25 mouse cellular contexts compared by ENCODE assay signal in the genomic region with DNA sequence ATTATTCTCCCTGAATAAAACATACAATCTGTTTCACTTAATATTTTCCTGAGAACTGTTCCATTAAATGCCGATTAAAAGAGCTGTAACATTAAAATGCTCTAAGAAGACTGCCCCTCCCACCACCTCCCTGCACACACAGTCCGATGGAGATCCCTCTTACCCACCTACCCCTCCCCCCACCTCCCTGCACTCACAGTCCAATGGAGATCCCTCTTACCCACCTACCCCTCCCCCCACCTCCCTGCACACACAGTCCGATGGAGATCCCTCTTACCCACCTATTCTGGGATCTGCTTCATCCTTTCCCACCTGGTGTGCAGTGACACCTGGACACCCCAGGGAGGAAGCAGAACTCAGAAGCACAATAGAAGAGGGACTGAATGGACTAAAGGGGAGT.
DNase-seq lines count a peak whose midpoint lies in the region; ATAC-seq and TF ChIP-seq lines count a peak whose summit lies in the region.
"Had no signal": no experiment of that assay in that cellular context is flagged by ENCODE, and none has a peak within 500 bp of the region (broad histone marks: within the 10 kb centered on the region; RNA-seq: fewer than 3 reads in every experiment).

No protein-coding gene starts in this region.

- no peaks in the 10 kb centered on the region for H3K4me1 ChIP-seq in forebrain, embryonic 12.5 days
- H3K4me1 ChIP-seq in forebrain, postnatal 0 days (ENCODE audit: insufficient read depth), result no peaks in the 10 kb centered on the region
- no peaks in the 10 kb centered on the region for H3K4me1 ChIP-seq in midbrain, embryonic 12.5 days
- no peaks in the 10 kb centered on the region for H3K4me1 ChIP-seq in midbrain, embryonic 14.5 days (ENCODE audit: control insufficient read depth, insufficient read depth, low read length)
- H3K4me1 ChIP-seq: embryonic facial prominence, embryonic 12.5 days; embryonic facial prominence, embryonic 15.5 days; forebrain, embryonic 13.5 days; heart, embryonic 12.5 days; heart, embryonic 15.5 days; hindbrain, embryonic 10.5 days had no signal

- no peak overlapping the region for H3K4me2 ChIP-seq in forebrain, embryonic 12.5 days
- H3K4me2 ChIP-seq in forebrain, postnatal 0 days (ENCODE audit: low read depth), result no peak overlapping the region
- H3K4me2 ChIP-seq in midbrain, embryonic 12.5 days (replicated peaks), result no peak overlapping the region
- no peak overlapping the region for H3K4me2 ChIP-seq in midbrain, embryonic 14.5 days (ENCODE audit: low read length)
- H3K4me2 ChIP-seq: embryonic facial prominence, embryonic 12.5 days; embryonic facial prominence, embryonic 15.5 days; forebrain, embryonic 13.5 days; heart, embryonic 12.5 days; heart, embryonic 15.5 days; hindbrain, embryonic 14.5 days had no signal

- ATAC-seq in forebrain, embryonic 12.5 days (ENCODE audit: low FRiP score), result 0 out of 2 replicates have a peak, but pooled peaks have one; percentile 17
- no peak for ATAC-seq in forebrain, postnatal 0 days
- ATAC-seq in midbrain, embryonic 12.5 days (ENCODE audit: low FRiP score, low read depth), result peak; percentile 34; the same call in 1 of the 2 replicates
- ATAC-seq in midbrain, embryonic 14.5 days (ENCODE audit: low FRiP score, low TSS enrichment), result no peak
- ATAC-seq: activated CD4-positive, CD25-positive, alpha-beta regulatory T cell, adult 4 months; forebrain, embryonic 13.5 days; intestine, postnatal 0 days had no signal

- no peak overlapping the region for H3K9ac ChIP-seq in forebrain, embryonic 12.5 days
- H3K9ac ChIP-seq in forebrain, postnatal 0 days, result no peak overlapping the region
- no peak overlapping the region for H3K9ac ChIP-seq in midbrain, embryonic 12.5 days (replicated peaks)
- no peak overlapping the region for H3K9ac ChIP-seq in midbrain, embryonic 14.5 days (replicated peaks; ENCODE audit: low read length)
- H3K9ac ChIP-seq: embryonic facial prominence, embryonic 12.5 days; embryonic facial prominence, embryonic 15.5 days; forebrain, embryonic 13.5 days; heart, embryonic 12.5 days; heart, embryonic 15.5 days; hindbrain, embryonic 14.5 days had no signal

- no peak overlapping the region for H3K27ac ChIP-seq in forebrain, embryonic 12.5 days
- no peak overlapping the region for H3K27ac ChIP-seq in forebrain, postnatal 0 days (ENCODE audit: low read depth, low read length)
- H3K27ac ChIP-seq in midbrain, embryonic 12.5 days (replicated peaks), result no peak overlapping the region
- no peak overlapping the region for H3K27ac ChIP-seq in midbrain, embryonic 14.5 days (replicated peaks; ENCODE audit: low read depth, low read length)
- H3K27ac ChIP-seq: embryonic facial prominence, embryonic 12.5 days; embryonic facial prominence, embryonic 15.5 days; forebrain, embryonic 13.5 days; heart, embryonic 15.5 days; hindbrain, embryonic 10.5 days; hindbrain, embryonic 14.5 days had no signal

- H3K27me3 ChIP-seq in forebrain, embryonic 12.5 days, result no peaks in the 10 kb centered on the region
- H3K27me3 ChIP-seq in forebrain, postnatal 0 days (ENCODE audit: insufficient read depth, low read length), result no peaks in the 10 kb centered on the region
- no peaks in the 10 kb centered on the region for H3K27me3 ChIP-seq in midbrain, embryonic 12.5 days
- H3K27me3 ChIP-seq in midbrain, embryonic 14.5 days (ENCODE audit: control insufficient read depth, insufficient read depth, low read length), result no peaks in the 10 kb centered on the region
- H3K27me3 ChIP-seq: embryonic facial prominence, embryonic 12.5 days; embryonic facial prominence, embryonic 15.5 days; forebrain, embryonic 13.5 days; heart, embryonic 12.5 days; heart, embryonic 15.5 days had no signal

- no peak for TF ChIP-seq CTCF in forebrain, postnatal 0 days (IDR thresholded peaks at IDR 0.05; ENCODE audit: low read depth)

- no peaks in the 10 kb centered on the region for H3K9me3 ChIP-seq in forebrain, embryonic 12.5 days
- H3K9me3 ChIP-seq in forebrain, postnatal 0 days (ENCODE audit: low read length), result no peaks in the 10 kb centered on the region
- no peaks in the 10 kb centered on the region for H3K9me3 ChIP-seq in midbrain, embryonic 12.5 days
- H3K9me3 ChIP-seq in midbrain, embryonic 14.5 days (ENCODE audit: control insufficient read depth, low read length), result no peaks in the 10 kb centered on the region
- H3K9me3 ChIP-seq: embryonic facial prominence, embryonic 12.5 days; embryonic facial prominence, embryonic 15.5 days; forebrain, embryonic 13.5 days; heart, embryonic 12.5 days; heart, embryonic 15.5 days; hindbrain, embryonic 10.5 days had no signal

- no peak overlapping the region for H3K4me3 ChIP-seq in forebrain, embryonic 12.5 days (replicated peaks)
- no peak overlapping the region for H3K4me3 ChIP-seq in forebrain, postnatal 0 days (ENCODE audit: low read depth, low read length)
- no peak overlapping the region for H3K4me3 ChIP-seq in midbrain, embryonic 12.5 days
- H3K4me3 ChIP-seq in midbrain, embryonic 14.5 days (replicated peaks; ENCODE audit: low read depth, low read length), result no peak overlapping the region
- H3K4me3 ChIP-seq: embryonic facial prominence, embryonic 12.5 days; embryonic facial prominence, embryonic 15.5 days; forebrain, embryonic 13.5 days; heart, embryonic 12.5 days; heart, embryonic 15.5 days; hindbrain, embryonic 10.5 days had no signal

- WGBS in forebrain, embryonic 12.5 days, result 50% methylated on average over 3 of the region's 3 CpGs
- 43% methylated on average over 3 of the region's 3 CpGs for WGBS in forebrain, postnatal 0 days
- WGBS in midbrain, embryonic 12.5 days, result 40% methylated on average over 3 of the region's 3 CpGs
- WGBS in midbrain, embryonic 14.5 days, result 36% methylated on average over 3 of the region's 3 CpGs

- no peaks in the 10 kb centered on the region for H3K36me3 ChIP-seq in forebrain, embryonic 12.5 days (replicated peaks)
- H3K36me3 ChIP-seq in forebrain, postnatal 0 days (ENCODE audit: insufficient read depth), result no peaks in the 10 kb centered on the region
- no peaks in the 10 kb centered on the region for H3K36me3 ChIP-seq in midbrain, embryonic 12.5 days
- H3K36me3 ChIP-seq in midbrain, embryonic 14.5 days (ENCODE audit: control insufficient read depth, insufficient read depth, low read length), result no peaks in the 10 kb centered on the region
- H3K36me3 ChIP-seq: embryonic facial prominence, embryonic 12.5 days; embryonic facial prominence, embryonic 15.5 days; heart, embryonic 12.5 days; heart, embryonic 15.5 days; hindbrain, embryonic 10.5 days had no signal

- peak; percentile 14 to 20 for DNase-seq in cerebellum, postnatal 10 days
- no peak for DNase-seq in cerebellum, adult 18-20 months
- DNase-seq in forebrain, postnatal 0 days, result no peak
- no peak for DNase-seq in midbrain, embryonic 14.5 days
- DNase-seq: adrenal gland, adult 8-10 months; adrenal gland, postnatal 25 days; cerebellum, adult 2 months; cerebellum, adult 9-11 months; cerebellum, postnatal 36 days; embryo, embryonic 11 days; gastrocnemius, postnatal 25 days; heart, adult 18-20 months; heart, postnatal 10 days; heart, postnatal 36 days had no signal

Comparison
In these comparisons a context has a peak if more than half of its experiments do, and no peak if none do; other contexts are left out.
1. DNase-seq: peak in cerebellum, postnatal 10 days (2 of 2); none in cerebellum, adult 18-20 months (0 of 2), forebrain, postnatal 0 days (single experiment) and midbrain, embryonic 14.5 days (single experiment).
2. ATAC-seq: peak in forebrain, embryonic 12.5 days (single experiment) and midbrain, embryonic 12.5 days (single experiment); none in forebrain, postnatal 0 days (single experiment) and midbrain, embryonic 14.5 days (single experiment).